Mouse (Mus musculus): ENCODE data around the gene Taok1. TPM values are rescaled to one million over a fixed set of nuclear protein-coding genes. Genes with fewer than 3 reads are reported as not detected.
A peak's percentile ranks its signal among the peaks of the same experiment; 100 is the strongest.

The Taok1 gene
- total and polyA plus RNA-seq, 2 experiments from 2014 or later, result 14.2 to 35.9 TPM

DNA sequence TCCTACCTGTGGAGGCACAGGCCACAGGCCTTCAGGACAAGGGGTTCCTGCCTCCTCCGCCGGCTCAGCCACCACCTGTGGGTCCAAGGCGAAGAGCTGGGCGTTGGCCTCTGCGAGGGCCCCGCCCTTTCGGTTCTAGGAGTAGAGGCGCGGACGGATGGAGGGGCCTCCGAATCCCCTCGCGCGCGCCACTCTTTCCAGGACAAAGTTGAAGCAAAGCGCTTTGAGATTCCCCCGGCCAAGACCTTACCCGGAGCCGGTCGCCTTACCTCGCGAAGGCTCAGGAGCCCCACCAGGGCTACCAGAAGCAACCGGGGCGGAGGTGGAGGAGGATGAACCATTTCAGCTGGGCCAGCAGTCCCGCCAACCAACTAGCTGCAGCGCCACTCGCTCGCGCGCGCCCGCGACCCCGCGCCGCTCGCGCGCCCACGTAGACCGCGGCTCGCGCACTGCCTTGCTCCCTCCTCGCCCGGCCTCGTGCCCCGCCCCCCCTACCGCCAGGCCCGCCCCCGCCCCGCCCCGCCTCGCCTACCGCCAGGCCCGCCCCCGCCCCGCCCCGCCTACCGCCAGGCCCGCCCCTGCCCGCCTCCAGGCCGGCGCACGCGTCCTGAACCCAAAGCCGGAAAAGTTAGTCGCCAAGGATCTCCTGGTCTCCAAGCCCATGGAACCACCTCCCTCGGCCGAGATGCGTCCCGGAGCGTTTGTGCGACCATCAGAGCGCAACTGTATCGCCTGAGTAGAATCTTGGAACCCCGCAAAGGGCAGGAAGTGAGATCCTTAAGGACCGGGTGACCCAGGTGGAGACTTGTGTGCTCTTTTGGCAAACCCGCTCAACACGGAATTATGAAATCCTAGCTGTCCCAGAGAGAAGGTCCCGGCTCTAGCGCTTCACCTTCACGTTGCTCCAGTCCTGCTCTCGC is 94.5 kb downstream of the Taok1 start:
- Histone ChIP-seq H3K36me3 (replicated peaks; ENCODE audit: control insufficient read depth, insufficient read depth, low read length) (no peaks in the 10 kb centered on the region), H3K9ac (replicated peaks; ENCODE audit: low read depth, low read length) (peak overlapping the region; percentile 62), H3K27me3 (ENCODE audit: control insufficient read depth, insufficient read depth, low read length) (peaks cover 5% of the 10 kb centered on the region; the same call in 1 of the 2 replicates), H3K9me3 (replicated peaks; ENCODE audit: control insufficient read depth, low read length) (no peaks in the 10 kb centered on the region), H3K27ac (ENCODE audit: low read depth) (peak overlapping the region; percentile 70), H3K4me3 (ENCODE audit: low read depth, low read length) (peak overlapping the region; percentile 69), H3K4me2 (ENCODE audit: low read depth, low read length) (peak overlapping the region; percentile 81), H3K4me1 (ENCODE audit: control insufficient read depth, insufficient read depth) (peaks cover 30% of the 10 kb centered on the region)
- ATAC-seq (ENCODE audit: insufficient read depth, low read depth) (peak; percentile 75), DNase-seq (ENCODE audit: low spot score) (peak; percentile 87)
- under 1% methylated on average over 64 of the region's 84 CpGs for WGBS
- TF ChIP-seq EP300 (IDR thresholded peaks at IDR 0.05; ENCODE audit: low read depth) (no peak), CTCF (IDR thresholded peaks at IDR 0.05; ENCODE audit: low read depth) (no peak)

DNA sequence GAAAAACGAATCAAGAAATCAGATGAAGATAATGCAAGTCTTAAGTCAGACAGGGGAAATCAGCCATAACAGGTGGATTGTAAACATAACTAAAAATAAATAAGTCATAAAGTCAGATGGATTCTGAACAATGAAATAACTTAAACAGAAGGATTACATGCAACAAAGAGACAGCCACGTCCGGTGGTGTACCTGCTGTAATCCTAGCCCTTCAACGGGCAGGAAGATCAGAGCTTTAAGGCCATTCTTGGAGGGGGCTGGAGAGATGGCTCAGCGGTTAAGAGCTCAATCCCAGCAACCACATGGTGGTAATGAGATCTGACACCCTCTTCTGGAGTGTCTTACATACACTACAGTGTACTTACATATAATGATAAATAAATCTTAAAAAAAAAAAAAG is 96.3 kb downstream of the Taok1 start:
- H3K36me3 ChIP-seq (replicated peaks; ENCODE audit: control insufficient read depth, insufficient read depth, low read length), result peaks cover 10% of the 10 kb centered on the region
- no peaks in the 10 kb centered on the region for H3K9me3 ChIP-seq (replicated peaks; ENCODE audit: control insufficient read depth, low read length)
- no peak overlapping the region for H3K4me2 ChIP-seq (ENCODE audit: low read depth, low read length)
- peaks cover 5% of the 10 kb centered on the region; the same call in 1 of the 2 replicates for H3K27me3 ChIP-seq (ENCODE audit: control insufficient read depth, insufficient read depth, low read length)
- no peak for ATAC-seq (ENCODE audit: insufficient read depth, low read depth)
- peaks cover 30% of the 10 kb centered on the region for H3K4me1 ChIP-seq (ENCODE audit: control insufficient read depth, insufficient read depth)
- no peak overlapping the region for H3K4me3 ChIP-seq (ENCODE audit: low read depth, low read length)
- no peak overlapping the region for H3K27ac ChIP-seq (ENCODE audit: low read depth)
- no peak overlapping the region for H3K9ac ChIP-seq (replicated peaks; ENCODE audit: low read depth, low read length)
- DNase-seq (ENCODE audit: low spot score), result no peak
- WGBS, result 70% methylated on average over 5 of the region's 5 CpGs
- no peak for TF ChIP-seq CTCF (IDR thresholded peaks at IDR 0.05; ENCODE audit: low read depth)
- no peak for TF ChIP-seq EP300 (IDR thresholded peaks at IDR 0.05; ENCODE audit: low read depth)

DNA sequence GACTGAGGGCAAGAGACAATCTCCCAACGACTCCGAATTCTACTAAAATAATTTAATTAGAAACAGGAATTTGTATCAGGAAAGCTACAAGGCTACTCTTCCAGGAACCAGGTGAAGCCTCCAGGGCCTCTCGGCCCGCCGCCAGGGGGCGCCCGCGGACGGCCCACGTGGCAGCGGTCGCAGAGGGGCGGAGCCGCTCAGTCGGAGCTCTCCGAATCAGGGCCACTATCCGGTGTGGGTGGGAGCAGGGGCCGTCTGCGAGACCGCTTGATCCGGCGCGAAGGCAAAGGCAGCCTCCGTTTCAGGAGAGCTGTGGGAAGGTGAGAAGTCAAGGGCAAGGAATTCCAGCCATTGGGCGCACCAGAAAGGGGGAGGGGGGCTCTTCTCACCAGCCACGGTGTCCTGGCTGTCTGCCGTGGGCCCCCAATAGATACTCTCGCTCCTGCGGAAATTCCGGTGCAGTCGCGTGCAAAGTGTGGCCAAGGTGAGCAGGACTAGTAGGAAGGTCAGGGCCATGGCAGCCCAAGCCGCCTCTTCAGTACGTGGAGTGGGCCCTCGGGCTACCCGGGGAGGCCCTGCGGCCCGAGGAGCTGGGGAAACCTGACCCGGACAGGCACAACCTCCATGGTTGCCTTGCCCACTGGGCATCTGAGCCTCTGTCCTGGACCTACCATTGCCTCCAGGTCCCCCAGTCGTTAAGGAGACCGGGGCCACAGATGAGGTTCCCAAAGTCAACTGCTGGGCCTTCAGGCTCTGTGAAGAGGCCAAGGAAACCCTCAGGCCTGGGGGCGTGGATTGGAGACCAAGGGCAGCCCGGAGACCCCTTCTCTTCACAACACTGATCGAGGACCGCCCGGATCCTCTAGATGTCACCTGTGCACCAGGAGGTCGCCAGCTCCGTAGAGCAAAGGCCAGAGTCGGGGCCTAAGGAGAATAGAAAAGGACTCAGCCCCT is 99.3 kb downstream of the Taok1 start:
- peak; percentile 78 for ATAC-seq (ENCODE audit: insufficient read depth, low read depth)
- Histone ChIP-seq H3K27me3 (ENCODE audit: control insufficient read depth, insufficient read depth, low read length) (no peaks in the 10 kb centered on the region), H3K4me1 (ENCODE audit: control insufficient read depth, insufficient read depth) (peaks cover 14% of the 10 kb centered on the region), H3K9ac (replicated peaks; ENCODE audit: low read depth, low read length) (peak overlapping the region; percentile 49), H3K9me3 (replicated peaks; ENCODE audit: control insufficient read depth, low read length) (no peaks in the 10 kb centered on the region), H3K4me2 (ENCODE audit: low read depth, low read length) (peak overlapping the region; percentile 70), H3K4me3 (ENCODE audit: low read depth, low read length) (peak overlapping the region; percentile 42), H3K27ac (ENCODE audit: low read depth) (peak overlapping the region; percentile 74), H3K36me3 (replicated peaks; ENCODE audit: control insufficient read depth, insufficient read depth, low read length) (peaks cover 40% of the 10 kb centered on the region)
- DNase-seq (ENCODE audit: low spot score), result peak; percentile 88
- TF ChIP-seq CTCF (IDR thresholded peaks at IDR 0.05; ENCODE audit: low read depth) (peak; percentile 83), EP300 (IDR thresholded peaks at IDR 0.05; ENCODE audit: low read depth) (peak; percentile 68)
- 18% methylated on average over 48 of the region's 49 CpGs for WGBS

DNA sequence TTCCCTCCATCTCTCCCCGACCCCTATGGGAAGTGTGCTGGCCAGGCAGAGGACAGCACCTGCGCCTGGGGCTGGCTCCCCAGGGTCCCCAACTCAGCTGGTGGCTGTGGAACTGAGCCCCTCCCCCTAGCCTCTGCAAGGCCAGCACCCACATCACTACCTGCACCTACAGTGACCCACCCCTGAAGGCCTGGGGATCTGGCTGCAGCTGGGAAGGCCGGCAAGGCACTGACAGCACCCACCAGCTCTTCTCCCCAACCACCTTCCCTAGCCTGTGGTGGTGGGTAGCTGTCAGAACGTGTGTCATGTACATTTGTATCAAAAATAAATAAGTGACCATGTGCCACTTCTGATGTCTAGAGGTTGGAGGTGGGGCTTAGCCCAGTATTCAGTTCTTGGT is 100.2 kb downstream of the Taok1 start:
- peaks cover 49% of the 10 kb centered on the region for H3K36me3 ChIP-seq (replicated peaks; ENCODE audit: control insufficient read depth, insufficient read depth, low read length)
- H3K27me3 ChIP-seq (ENCODE audit: control insufficient read depth, insufficient read depth, low read length), result no peaks in the 10 kb centered on the region
- H3K4me3 ChIP-seq (ENCODE audit: low read depth, low read length), result no peak overlapping the region
- no peak for DNase-seq (ENCODE audit: low spot score)
- no peak for ATAC-seq (ENCODE audit: insufficient read depth, low read depth)
- peaks cover 12% of the 10 kb centered on the region for H3K4me1 ChIP-seq (ENCODE audit: control insufficient read depth, insufficient read depth)
- no peak overlapping the region for H3K4me2 ChIP-seq (ENCODE audit: low read depth, low read length)
- H3K9me3 ChIP-seq (replicated peaks; ENCODE audit: control insufficient read depth, low read length), result no peaks in the 10 kb centered on the region
- no peak overlapping the region for H3K9ac ChIP-seq (replicated peaks; ENCODE audit: low read depth, low read length)
- H3K27ac ChIP-seq (ENCODE audit: low read depth), result no peak overlapping the region
- WGBS, result 72% methylated on average over 4 of the region's 4 CpGs
- TF ChIP-seq EP300 (IDR thresholded peaks at IDR 0.05; ENCODE audit: low read depth) (no peak), CTCF (IDR thresholded peaks at IDR 0.05; ENCODE audit: low read depth) (no peak)

DNA sequence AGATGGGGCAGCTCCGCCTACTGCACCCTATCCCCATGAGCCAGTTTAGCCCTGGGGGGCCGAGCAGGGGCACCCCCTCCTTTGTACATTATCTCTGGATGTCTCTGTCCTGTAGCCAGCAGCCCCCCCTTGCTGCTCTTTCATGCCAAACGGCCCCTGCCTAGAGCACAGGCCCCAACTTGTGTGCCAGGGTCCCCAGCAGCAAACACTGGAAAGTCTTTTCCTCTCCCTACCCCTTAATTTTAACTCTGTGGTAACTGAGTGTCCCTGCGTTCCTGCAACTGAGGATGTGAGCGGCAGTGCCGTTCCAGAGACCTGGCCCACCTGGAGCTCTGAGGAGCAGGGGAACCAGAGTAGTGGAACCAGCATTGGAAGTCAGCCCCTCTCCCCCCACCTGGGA is 100.7 kb downstream of the Taok1 start:
- ATAC-seq (ENCODE audit: insufficient read depth, low read depth), result no peak
- Histone ChIP-seq H3K4me3 (ENCODE audit: low read depth, low read length) (no peak overlapping the region), H3K27ac (ENCODE audit: low read depth) (no peak overlapping the region), H3K9ac (replicated peaks; ENCODE audit: low read depth, low read length) (no peak overlapping the region), H3K4me1 (ENCODE audit: control insufficient read depth, insufficient read depth) (0 out of 2 replicates have a peak, but pooled peaks cover 8% of the 10 kb centered on the region), H3K36me3 (replicated peaks; ENCODE audit: control insufficient read depth, insufficient read depth, low read length) (peaks cover 54% of the 10 kb centered on the region), H3K4me2 (ENCODE audit: low read depth, low read length) (no peak overlapping the region), H3K27me3 (ENCODE audit: control insufficient read depth, insufficient read depth, low read length) (no peaks in the 10 kb centered on the region), H3K9me3 (replicated peaks; ENCODE audit: control insufficient read depth, low read length) (no peaks in the 10 kb centered on the region)
- no peak for DNase-seq (ENCODE audit: low spot score)
- WGBS, result 83% methylated on average over 6 of the region's 6 CpGs
- no peak for TF ChIP-seq CTCF (IDR thresholded peaks at IDR 0.05; ENCODE audit: low read depth)
- TF ChIP-seq EP300 (IDR thresholded peaks at IDR 0.05; ENCODE audit: low read depth), result no peak

Data from heart, postnatal 0 days (tissue).